Mouse (Mus musculus) embryonic fibroblast, embryonic 13.5 days (primary cell): ENCODE measurements around the gene Sfxn3.

ENCODE experiments used
- CTCF ChIP-seq: IDR thresholded peaks from 2 replicates; pipeline ENCODE4 v1.5.1; 2011; ENCODE audit warnings: mild to moderate bottlenecking, control low read depth, low read length, moderate library complexity, borderline replicate concordance; ENCODE audit not compliant: insufficient read depth
- POLR2A ChIP-seq: IDR thresholded peaks from 2 replicates; pipeline ENCODE4 v1.6.1; 2011; ENCODE audit warnings: low read depth, mild to moderate bottlenecking, control low read depth, low read length, moderate library complexity

- TF ChIP-seq CTCF = no peak
- no peak for TF ChIP-seq POLR2A
Measured at GRCm38 (mm10) chr19:45081841-45082550, 34.7 kb downstream of the Sfxn3 start.
